Mouse (Mus musculus): ENCODE measurements around the gene Itgb2.

Itgb2 gene

GRCm38 (mm10) chr10:77530140-77530539 lies at the start of gene Itgb2:
Gene Itgb2 (plus strand): TSS chr10:77530252.
- DNase-seq: peak; percentile 65

- no peak for DNase-seq
Observed at GRCm38 (mm10) chr10:77481814-77482213, 48.2 kb upstream of the Itgb2 start.

DNA sequence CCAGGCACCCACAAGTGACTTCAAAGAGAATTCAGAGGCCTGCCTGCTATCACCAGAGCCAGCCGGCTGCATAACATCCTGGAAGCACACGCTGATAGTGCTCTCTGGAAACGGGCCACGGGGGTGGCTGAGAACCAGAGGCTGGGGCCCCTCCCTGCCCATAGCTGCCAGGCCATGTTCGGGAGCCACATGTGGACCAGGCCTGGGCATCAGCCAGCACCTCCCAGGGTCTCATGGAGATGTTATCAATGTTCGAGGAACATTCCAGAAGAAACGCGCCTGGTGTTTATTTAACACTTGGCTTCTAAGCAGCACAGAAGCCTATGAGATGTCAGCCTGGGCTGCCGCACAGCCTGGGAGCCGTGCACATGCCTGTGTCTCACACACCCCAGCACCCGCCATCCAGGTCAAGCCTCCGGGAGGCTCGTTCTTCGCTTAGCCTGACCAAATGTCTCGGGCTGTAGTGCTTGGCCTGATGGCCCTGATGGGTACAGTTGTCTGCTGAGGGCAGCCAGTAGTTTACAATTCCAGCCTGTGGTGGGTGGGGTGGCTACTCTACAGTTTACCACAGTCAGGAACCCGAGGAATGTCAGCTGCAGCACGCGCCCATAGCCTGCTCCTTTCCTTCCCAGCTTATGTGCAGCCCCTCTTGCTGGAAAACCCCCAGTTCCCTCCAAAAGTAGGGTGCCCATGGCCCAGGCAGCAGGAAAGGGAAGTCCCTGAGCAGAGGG lies 45.7 kb upstream of the Itgb2 start:
- peak; percentile 84 to 94 for DNase-seq

DNA sequence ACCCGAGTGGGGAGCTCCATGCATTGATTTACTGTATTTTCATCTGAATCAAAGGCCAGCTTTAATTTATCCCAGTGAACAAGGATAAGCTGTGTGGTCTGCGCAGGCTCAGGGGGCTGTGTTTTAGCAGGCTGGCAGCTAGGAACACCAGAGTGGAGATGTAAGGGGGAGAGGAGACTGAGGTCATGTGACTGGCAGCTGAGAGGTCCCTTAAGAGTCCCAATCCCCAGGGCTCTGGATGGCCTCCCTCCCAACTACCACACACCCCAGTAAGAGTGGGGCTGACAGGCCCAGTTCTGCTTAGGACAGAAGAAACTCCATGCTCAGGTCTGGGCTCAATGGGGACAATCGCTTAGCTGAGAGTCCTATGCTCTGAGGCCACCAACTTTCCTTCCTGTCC lies 44.3 kb upstream of the Itgb2 start:
- no peak for DNase-seq

DNA sequence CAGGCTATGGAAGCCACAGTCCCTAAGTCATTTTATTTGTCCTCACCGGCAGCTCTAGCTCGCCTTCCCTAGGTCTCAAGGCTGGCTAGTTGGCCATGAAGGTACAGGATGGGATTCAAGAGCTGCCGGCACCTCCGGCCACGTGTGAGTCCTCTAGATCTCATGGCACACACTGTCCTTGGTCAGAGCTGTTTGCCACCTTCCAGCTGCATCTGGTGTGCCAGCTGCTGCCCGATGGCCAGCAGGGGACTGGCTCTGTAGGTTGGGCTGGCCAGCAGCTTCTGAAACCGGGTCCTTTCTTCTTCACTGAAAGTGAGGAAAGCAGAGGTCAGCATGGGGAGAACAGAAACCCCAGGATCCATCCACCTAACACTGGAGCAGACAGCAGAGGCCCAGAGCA lies 41.9 kb upstream of the Itgb2 start:
- DNase-seq: no peak

GRCm38 (mm10) chr10:77491585-77491984 lies 38.5 kb upstream of the Itgb2 start:
- DNase-seq: no peak

DNA sequence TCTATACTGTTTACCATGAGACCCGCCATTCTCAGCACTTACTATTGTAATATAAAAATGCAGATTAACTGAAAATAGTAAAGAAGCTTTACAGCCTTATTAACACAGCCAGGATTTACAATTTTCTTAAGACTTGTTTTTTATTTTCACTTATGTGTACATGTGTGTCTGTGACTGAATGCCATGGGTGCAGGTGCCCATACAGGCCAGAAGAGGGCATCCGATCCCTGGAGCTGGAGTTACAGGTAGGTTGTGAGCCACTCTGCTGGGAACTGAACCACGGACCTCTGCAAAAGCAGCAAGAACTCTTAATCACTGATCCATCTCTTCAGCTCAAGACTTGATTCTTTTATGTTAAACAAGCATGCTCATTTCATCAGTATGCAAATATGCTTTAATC lies 37.2 kb upstream of the Itgb2 start:
- no peak for DNase-seq

DNA sequence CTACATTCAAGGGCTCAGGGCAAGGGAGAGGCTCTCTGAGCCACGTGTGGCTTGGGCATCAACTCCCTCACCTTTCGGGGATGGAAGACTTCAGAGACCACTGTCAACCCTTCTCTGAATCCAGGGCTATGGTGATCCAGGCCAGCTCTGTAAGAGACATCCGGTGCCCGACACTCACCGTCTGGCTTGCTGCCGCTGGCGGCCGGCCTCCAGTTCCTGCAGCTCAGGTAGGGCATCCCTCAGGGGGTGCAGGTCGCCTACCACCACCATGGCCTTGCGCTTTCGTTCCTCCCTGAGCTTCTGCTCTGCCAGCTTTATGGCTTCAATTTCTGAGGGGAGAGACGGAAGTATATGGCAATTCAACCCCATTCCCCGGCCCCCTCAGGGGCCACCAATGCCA lies 32.9 kb upstream of the Itgb2 start:
- DNase-seq: no peak

DNA sequence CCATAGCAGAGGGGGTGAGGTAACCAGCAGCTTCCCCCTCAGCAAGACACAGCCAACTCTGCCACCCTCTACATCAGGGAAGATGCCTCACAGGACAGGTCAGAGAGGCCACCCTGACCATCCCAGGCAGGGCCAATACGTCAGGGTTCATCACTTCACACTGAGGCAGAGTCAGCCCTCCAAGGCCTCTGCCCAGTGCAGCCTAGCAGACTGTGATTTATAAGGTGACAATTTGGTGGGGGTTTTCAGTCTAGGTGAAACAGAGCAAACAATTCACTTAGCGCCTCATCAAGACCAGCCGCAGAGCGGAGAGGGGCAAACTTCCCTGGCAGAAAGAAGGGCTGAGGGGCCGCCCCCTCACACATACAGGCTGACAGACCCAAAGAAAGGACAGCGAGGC lies 31.8 kb upstream of the Itgb2 start:
- DNase-seq: peak; percentile 53 to 86

- DNase-seq: no peak
Observed at GRCm38 (mm10) chr10:77500636-77501035, 29.4 kb upstream of the Itgb2 start.

DNA sequence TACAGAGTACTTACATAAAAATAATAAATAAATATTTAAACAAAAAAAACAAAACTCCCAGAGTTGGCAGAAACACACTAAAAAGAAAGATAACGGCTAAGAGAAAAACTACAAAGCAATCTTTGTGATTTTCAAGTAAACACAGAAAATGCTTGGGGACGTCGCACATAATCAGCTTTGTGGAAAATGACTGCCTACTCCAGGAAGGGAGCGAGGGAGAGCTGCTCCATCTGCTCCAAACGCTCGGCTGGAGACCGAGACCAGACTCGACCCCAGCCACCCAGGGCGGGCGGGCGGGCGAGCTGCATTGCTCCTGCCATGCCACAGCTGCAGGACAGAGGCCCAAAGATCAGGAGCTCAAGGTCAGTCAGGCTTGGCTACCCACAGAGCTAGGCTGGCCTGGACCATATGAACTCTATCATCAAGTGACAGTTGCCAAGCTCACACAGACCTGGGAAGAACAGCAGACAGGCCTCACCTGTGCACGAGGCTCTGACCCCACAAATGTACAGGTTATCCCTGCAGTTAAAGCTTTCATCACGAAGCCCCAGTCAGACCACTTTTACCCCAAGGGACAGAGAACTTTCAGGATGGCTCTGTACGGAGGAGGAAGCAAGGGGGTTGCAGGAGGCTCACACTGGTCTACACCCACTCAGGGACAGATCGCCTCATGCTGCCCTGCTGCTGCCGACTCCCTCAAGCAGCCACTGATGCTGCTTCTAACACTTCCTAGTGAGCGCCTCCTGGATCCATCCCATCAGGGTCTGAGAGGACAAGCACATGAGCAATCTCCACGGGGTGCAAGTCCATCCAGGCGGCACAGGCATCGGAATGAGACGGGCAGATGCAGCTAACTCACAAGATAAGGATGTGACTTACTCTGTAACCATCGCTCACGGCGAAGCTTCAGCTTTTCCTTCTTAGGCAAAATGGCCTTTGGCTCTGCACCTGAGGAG lies 26.8 kb upstream of the Itgb2 start:
- peak; percentile 38 to 83 for DNase-seq

- no peak for DNase-seq
Observed at GRCm38 (mm10) chr10:77504143-77504542, 25.9 kb upstream of the Itgb2 start.

- no peak for DNase-seq
Observed at GRCm38 (mm10) chr10:77506526-77506925, 23.5 kb upstream of the Itgb2 start.

GRCm38 (mm10) chr10:77506961-77507577 lies 23.0 kb upstream of the Itgb2 start:
- peak in 1 of 2 experiments; percentile 77 for DNase-seq

- DNase-seq: no peak
Observed at GRCm38 (mm10) chr10:77507779-77508178, 22.3 kb upstream of the Itgb2 start.

DNA sequence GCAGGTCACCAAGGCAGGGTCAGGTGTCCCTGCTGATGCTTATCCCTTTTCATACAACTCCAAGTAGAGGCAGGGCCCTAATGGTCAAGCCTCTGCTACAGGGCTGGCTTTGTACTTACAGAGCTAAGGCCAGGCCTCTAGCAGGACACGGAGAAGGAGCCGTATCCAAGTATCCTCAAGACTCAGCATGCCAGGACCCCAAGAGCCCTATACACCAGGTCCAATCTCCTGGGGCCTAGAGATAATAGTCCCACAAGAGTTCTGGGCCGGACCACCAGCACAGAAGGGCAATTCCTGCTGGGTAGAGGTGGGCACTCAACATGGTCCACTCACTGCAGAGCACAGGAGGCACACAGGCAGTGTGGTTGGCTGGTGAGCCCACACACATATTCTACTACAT lies 21.3 kb upstream of the Itgb2 start:
- DNase-seq: no peak

GRCm38 (mm10) chr10:77509403-77510187 lies 20.5 kb upstream of the Itgb2 start:
- DNase-seq: peak; percentile 88 to 91

GRCm38 (mm10) chr10:77510225-77510982 lies 19.6 kb upstream of the Itgb2 start:
- no peak for DNase-seq

DNA sequence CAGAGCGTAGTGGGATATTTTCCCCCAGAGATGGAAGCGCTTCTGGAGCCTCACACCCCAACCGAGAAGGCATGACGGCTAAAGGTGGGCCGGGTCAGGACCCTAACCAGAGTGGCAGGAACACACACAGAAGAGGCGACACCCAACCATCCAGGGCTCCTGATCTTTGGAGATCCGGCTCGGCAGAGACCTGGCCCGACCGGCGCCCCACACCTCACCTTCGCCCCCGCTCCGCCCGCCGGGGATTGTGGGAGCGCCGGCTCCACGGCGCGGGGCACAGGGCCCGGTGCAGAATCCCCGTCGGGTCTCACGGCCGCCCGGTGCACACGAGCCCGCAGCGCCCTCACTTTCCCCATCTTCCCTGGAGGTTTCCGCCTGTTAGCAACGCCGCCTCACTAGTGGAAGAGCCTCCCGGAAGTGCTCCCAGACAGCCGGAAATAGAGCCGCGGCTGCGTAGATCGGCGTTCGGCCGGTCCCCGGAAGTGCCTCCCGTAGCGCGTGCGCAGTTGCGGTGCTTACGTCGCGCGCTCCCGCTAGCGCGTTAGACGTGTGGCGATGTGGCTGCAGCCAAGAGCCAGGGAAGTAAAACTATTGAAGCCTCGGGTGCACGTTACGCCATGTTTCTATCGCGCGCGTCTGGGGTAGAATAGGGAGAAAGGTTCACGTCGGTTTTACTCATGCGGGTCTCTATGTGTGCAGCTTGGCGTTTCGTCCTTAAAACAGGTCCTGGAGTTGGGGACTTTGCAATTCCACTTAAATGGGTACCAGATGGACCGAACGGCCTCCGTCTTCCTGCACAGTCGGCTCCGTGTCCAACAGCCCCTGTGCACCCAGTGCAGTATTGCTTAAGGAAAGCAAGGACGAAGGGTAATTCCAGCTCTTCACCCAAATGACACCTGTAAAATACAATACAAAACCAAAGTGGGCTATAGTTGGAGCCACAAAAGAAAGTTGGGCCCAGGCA lies 14.4 kb upstream of the Itgb2 start, which contains the start of gene Fam207a:
TSS of gene Fam207a (minus strand) at position 401 of the 964 bp plus-strand sequence.
- peak; percentile 96 to 97 for DNase-seq

DNA sequence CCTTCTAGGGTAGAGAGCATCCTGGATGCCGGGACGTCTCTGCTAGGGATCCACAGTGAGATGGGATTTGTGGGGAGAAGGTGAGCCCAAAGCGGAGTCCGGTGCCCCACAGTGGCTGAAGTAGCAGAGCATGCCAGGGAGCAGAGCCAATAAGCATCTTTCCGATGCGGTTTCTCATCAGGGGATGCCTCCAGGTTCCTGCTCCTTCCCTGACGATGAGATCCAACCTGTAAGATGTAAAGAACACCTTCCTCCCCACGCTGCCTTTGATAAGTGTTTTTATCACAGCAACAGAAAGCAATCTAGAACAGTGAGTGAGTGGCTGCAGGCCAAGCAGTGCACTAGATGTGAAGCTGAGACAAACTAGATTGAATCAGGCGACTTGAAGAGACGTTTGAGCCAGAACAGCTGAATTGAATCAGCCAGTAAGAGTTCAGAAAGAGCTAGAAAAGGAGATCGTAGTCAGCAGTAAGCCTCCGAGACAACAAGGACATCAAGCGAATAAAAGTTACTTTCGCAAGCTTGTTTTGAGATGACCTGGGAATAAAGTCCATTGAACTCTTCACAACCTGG lies 13.6 kb upstream of the Itgb2 start:
- no peak for DNase-seq

Data from lung, postnatal 4 days (tissue).